Mouse (Mus musculus): ENCODE measurements around the gene Olfr888. TPM values are rescaled to one million over a fixed set of nuclear protein-coding genes. Genes with fewer than 3 reads are reported as not detected.

Olfr888 gene
- not detected for total RNA-seq (2021)
- long read RNA-seq, experiment 1, result 0 reads
- long read RNA-seq, experiment 2, result 0 reads

- no peak for DNase-seq
These were observed at the start of gene Olfr888 for GRCm38 (mm10) chr9:38107828-38108227. Gene Olfr888 (plus strand): TSS chr9:38108128.

GRCm38 (mm10) chr9:38061022-38061421 lies 46.9 kb upstream of the Olfr888 start, which contains the start of gene Olfr885:
Gene Olfr885 (plus strand): TSS chr9:38061322.
- no peak for DNase-seq

- DNase-seq, result no peak
These were observed 24.2 kb upstream of the Olfr888 start, which contains the start of gene Olfr887 for GRCm38 (mm10) chr9:38083772-38084171. Gene Olfr887 (plus strand): TSS chr9:38084072.

GRCm38 (mm10) chr9:38114898-38115297 lies 7.0 kb downstream of the Olfr888 start, which contains the start of gene Olfr889:
Gene Olfr889 (plus strand): TSS chr9:38115198.
- DNase-seq, result no peak

GRCm38 (mm10) chr9:38142217-38142616 lies 34.3 kb downstream of the Olfr888 start, which contains the start of gene Olfr890:
Gene Olfr890 (plus strand): TSS chr9:38142517.
- DNase-seq, result no peak

Other genes with a start within 250 kb of the Olfr888 start
- not detected for gene Olfr145, start 211.4 kb upstream of the Olfr888 start, total RNA-seq (2021)
- not detected for gene Olfr878, start 190.3 kb upstream of the Olfr888 start, total RNA-seq (2021)
- not detected for gene Olfr881, start 116.3 kb upstream of the Olfr888 start, total RNA-seq (2021)
- not detected for gene Olfr883, start 82.3 kb upstream of the Olfr888 start, total RNA-seq (2021)
- not detected for gene Olfr884, start 61.6 kb upstream of the Olfr888 start, total RNA-seq (2021)
- not detected for gene Olfr885, start 46.8 kb upstream of the Olfr888 start, total RNA-seq (2021)
- gene Olfr887, start 24.1 kb upstream of the Olfr888 start, total RNA-seq (2021), result not detected
- gene Olfr889, start 7.1 kb downstream of the Olfr888 start, total RNA-seq (2021), result not detected
- not detected for gene Olfr890, start 34.4 kb downstream of the Olfr888 start, total RNA-seq (2021)
- not detected for gene Olfr891, start 72.7 kb downstream of the Olfr888 start, total RNA-seq (2021)
- not detected for gene Olfr893, start 100.2 kb downstream of the Olfr888 start, total RNA-seq (2021)
- gene Olfr894, start 109.9 kb downstream of the Olfr888 start, total RNA-seq (2021), result not detected
- not detected for gene Olfr143, start 144.6 kb downstream of the Olfr888 start, total RNA-seq (2021)
- not detected for gene Olfr895, start 159.7 kb downstream of the Olfr888 start, total RNA-seq (2021)
- gene Olfr896-ps1, start 183.0 kb downstream of the Olfr888 start, total RNA-seq (2021), result not detected
- not detected for gene Olfr25, start 220.9 kb downstream of the Olfr888 start, total RNA-seq (2021)
- gene Olfr898, start 240.3 kb downstream of the Olfr888 start, total RNA-seq (2021), result not detected